Mouse (Mus musculus): ENCODE data around the gene Prpf8.

DNA sequence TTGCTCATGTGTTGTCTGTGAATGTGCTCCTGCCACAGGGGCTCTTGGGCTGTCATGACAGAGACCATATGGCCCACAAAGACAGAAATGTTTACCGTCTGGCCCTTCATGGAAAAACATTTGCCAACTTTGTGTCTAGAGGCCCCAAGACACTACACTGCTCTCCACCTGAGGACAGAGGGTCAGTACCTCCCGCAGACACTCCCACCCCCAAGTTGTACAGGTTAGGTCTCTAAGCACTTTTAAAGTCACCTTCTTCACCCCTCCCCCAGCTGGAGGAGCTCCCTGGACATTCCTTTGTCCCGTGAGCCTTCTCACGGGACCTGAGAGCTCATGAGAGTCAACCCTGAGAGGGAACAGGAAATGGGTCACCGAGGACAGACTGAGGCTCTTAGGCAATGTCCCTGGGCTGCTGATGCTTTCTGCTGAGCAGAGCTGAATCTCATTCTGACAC lies 63.1 kb downstream of the Prpf8 start:
- TF ChIP-seq MYOD1 (IDR thresholded peaks at IDR 0.05; ENCODE audit: control insufficient read depth, insufficient read length, low read depth) (no peak), CTCF (IDR thresholded peaks at IDR 0.05; ENCODE audit: control insufficient read depth, insufficient read depth, insufficient read length) (no peak)

Measured in C2C12 (cell line).